Mouse (Mus musculus) thymus, adult 2 months (tissue): Measurements from ENCODE around the gene Cacna2d3. TPM values are rescaled to one million over a fixed set of nuclear protein-coding genes. Genes with fewer than 3 reads are reported as not detected.

Source experiments
- DNase-seq: peaks from one replicate; pipeline ENCODE4 v3.0.0; 2021
- H3K27ac ChIP-seq: fragments of 200-500 bp; 2 replicates; pipeline ENCODE4 v1.5.1; 2012; ENCODE audit warnings: low read length, control low read depth; ENCODE audit not compliant: control insufficient read depth, insufficient read depth
- H3K27me3 ChIP-seq: fragments of 200-500 bp; 2 replicates; pipeline ENCODE4 v1.6.1; 2012; ENCODE audit warnings: mild to moderate bottlenecking, low read length, moderate library complexity, mixed read lengths; ENCODE audit not compliant: control insufficient read depth, insufficient read depth
- H3K36me3 ChIP-seq: fragments of 200-500 bp; 2 replicates; pipeline ENCODE4 v1.6.1; 2012; ENCODE audit warnings: mild to moderate bottlenecking, low read length, moderate library complexity; ENCODE audit not compliant: control insufficient read depth, insufficient read depth
- H3K4me1 ChIP-seq: fragments of 200-500 bp; replicated peaks from 2 replicates; pipeline ENCODE4 v1.6.1; 2012; ENCODE audit warnings: low read length; ENCODE audit not compliant: control insufficient read depth, insufficient read depth
- H3K4me3 ChIP-seq: fragments of 200-500 bp; 2 replicates; pipeline ENCODE4 v1.5.1; 2012; ENCODE audit warnings: mild to moderate bottlenecking, low read length, control low read depth, moderate library complexity; ENCODE audit not compliant: control insufficient read depth, insufficient read depth
- CTCF ChIP-seq: fragments of 200-500 bp; IDR thresholded peaks from 2 replicates; pipeline ENCODE4 v1.5.1; 2012; ENCODE audit warnings: mild to moderate bottlenecking, control low read depth, low read length, moderate library complexity, borderline replicate concordance; ENCODE audit not compliant: control insufficient read depth, poor library complexity, insufficient read depth; ENCODE audit errors: extremely low read depth
- POLR2A ChIP-seq: fragments of 200-500 bp; IDR thresholded peaks from 2 replicates; pipeline ENCODE4 v1.6.1; 2012; ENCODE audit warnings: mild to moderate bottlenecking, low read length, control low read depth, moderate library complexity; ENCODE audit not compliant: control insufficient read depth, poor library complexity, insufficient read depth; ENCODE audit errors: extremely low read depth
- WGBS: fragments of 180-500 bp; shearing (Covaris S2); methylation state at CpG from one replicate; pipeline ENCODE4 v1.1.7; 2018; 5-methylcytosine and 5-hydroxymethylcytosine counted together
- polyA plus RNA-seq: library from polyadenylated mRNA; depleted of rRNA; stranded (reverse); fragments of >200 nt; gene quantifications from 2 replicates; pipeline ENCODE4 v1.2.3, GENCODE M21; 2012

Cacna2d3 gene
- polyA plus RNA-seq, 1 experiment = 0.08 TPM

DNA sequence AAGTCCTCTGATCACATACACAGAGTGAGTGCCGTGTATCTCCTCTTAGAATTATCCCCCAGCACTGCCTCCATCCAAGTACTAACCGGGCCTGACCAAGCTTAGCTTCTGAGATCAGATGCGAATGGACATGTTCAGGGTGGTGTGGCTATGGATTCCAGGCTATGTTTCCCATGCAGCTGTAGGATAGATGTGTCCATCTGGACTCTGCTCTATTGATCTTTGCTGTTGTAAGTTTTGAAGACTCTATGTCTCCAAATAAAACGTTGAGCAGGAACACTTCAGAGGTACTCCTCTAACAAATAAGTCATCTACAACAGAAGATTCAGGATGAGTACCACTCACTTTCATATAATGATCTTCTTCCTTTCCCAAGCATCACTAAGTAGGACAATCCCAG lies 712.0 kb downstream of the Cacna2d3 start:
- no peak for TF ChIP-seq POLR2A
- no peak for TF ChIP-seq CTCF
- no peak for DNase-seq
- Histone ChIP-seq H3K27ac (no peak overlapping the region), H3K4me3 (no peak overlapping the region), H3K36me3 (no peaks in the 10 kb centered on the region), H3K27me3 (no peaks in the 10 kb centered on the region), H3K4me1 (no peaks in the 10 kb centered on the region)
- 88% methylated on average over 4 of the region's 4 CpGs for WGBS

- Histone ChIP-seq H3K27me3 (no peaks in the 10 kb centered on the region), H3K36me3 (no peaks in the 10 kb centered on the region), H3K4me3 (no peak overlapping the region), H3K4me1 (no peaks in the 10 kb centered on the region), H3K27ac (no peak overlapping the region)
- WGBS = 83% methylated on average over 5 of the region's 5 CpGs
- DNase-seq = no peak
- no peak for TF ChIP-seq POLR2A
- TF ChIP-seq CTCF = no peak
Measured at GRCm38 (mm10) chr14:29005228-29005840, 716.3 kb downstream of the Cacna2d3 start.

DNA sequence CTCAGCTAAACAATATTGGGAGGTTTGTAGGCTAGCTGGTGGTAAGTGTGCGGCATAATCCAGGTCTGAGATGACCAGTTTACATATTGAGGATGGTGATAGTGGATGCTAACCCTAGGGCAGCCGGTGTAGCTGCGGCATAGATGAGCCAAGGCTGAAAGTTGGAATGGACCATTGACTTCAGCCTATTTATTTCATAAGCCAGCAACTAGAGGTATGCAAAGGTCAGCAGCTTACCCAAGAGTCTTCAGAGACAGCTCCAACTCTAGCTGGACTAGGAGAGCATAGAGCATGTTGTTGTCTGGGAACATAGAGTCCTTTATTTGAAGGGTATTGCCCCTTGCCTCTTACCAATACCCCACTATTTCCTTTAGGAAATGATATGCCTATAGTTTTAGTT lies 725.1 kb downstream of the Cacna2d3 start:
- no peaks in the 10 kb centered on the region for H3K4me1 ChIP-seq
- H3K27me3 ChIP-seq = no peaks in the 10 kb centered on the region
- TF ChIP-seq CTCF = no peak
- TF ChIP-seq POLR2A = no peak
- H3K4me3 ChIP-seq = no peak overlapping the region
- 90% methylated on average over 3 of the region's 3 CpGs for WGBS
- no peak for DNase-seq
- H3K27ac ChIP-seq = no peak overlapping the region
- no peaks in the 10 kb centered on the region for H3K36me3 ChIP-seq

DNA sequence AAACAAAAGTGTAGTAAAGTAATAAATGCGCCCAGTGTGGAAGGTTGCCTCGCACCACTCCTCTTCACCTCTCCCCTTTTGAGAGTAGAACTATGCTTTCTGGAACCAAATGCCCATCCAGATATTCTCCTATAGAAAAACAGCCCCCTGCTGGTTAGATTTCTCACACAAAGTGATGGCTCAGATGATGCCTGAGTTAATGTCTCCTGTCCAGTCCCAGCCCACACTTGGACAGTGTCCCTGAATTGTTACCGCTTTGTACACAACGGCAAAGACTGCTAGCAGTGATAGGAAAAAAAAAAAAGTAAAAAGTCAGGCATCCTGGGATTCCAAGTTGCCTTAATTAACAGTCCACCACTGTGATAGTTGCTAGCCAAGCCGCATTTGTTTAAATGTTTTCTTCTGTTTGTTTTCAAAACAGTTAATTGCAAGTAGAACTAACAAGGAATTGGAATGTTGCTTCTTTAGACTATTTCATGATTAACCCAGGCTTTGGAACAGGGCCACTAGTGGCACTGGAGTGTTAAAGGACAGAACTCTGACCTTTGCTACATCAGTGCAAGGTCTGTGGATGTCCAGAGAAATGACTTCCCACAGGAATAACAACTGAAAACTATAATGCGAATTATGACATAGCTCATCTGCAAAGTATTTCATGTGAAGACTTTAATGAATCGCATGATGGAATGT lies 733.3 kb downstream of the Cacna2d3 start:
- Histone ChIP-seq H3K27me3 (no peaks in the 10 kb centered on the region), H3K4me3 (no peak overlapping the region), H3K36me3 (no peaks in the 10 kb centered on the region), H3K4me1 (no peaks in the 10 kb centered on the region), H3K27ac (no peak overlapping the region)
- TF ChIP-seq CTCF (no peak), POLR2A (no peak)
- DNase-seq = no peak
- WGBS = 87% methylated on average over 7 of the region's 7 CpGs

- no peak for DNase-seq
- TF ChIP-seq CTCF (no peak), POLR2A (no peak)
- Histone ChIP-seq H3K27ac (no peak overlapping the region), H3K4me3 (no peak overlapping the region), H3K27me3 (no peaks in the 10 kb centered on the region), H3K4me1 (no peaks in the 10 kb centered on the region), H3K36me3 (no peaks in the 10 kb centered on the region)
- WGBS = 75% methylated on average over 2 of the region's 2 CpGs
Measured at GRCm38 (mm10) chr14:28984276-28984675, 737.4 kb downstream of the Cacna2d3 start.

DNA sequence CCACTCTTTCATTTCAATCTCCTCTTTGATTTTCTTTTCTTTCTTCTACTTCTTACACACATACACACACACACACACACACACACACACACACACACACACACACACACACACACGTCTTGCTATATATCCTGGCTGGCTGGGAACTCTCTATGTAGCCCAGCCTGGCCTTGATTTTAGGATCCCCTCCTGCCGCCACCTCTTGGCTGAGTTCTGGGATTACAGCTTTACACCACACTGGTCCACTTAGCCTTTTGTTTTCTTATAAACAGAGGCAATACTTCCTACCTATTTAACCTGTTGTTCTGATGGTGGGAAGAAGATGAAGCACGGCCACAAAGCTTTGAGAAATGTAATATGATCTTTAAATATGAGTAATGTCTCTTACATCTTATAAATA lies 741.2 kb downstream of the Cacna2d3 start:
- H3K4me3 ChIP-seq = no peak overlapping the region
- no peak overlapping the region for H3K27ac ChIP-seq
- 48% methylated on average over 3 of the region's 3 CpGs for WGBS
- no peaks in the 10 kb centered on the region for H3K36me3 ChIP-seq
- H3K27me3 ChIP-seq = no peaks in the 10 kb centered on the region
- TF ChIP-seq CTCF = no peak
- H3K4me1 ChIP-seq = no peaks in the 10 kb centered on the region
- no peak for DNase-seq

- no peak overlapping the region for H3K27ac ChIP-seq
- TF ChIP-seq POLR2A (no peak), CTCF (no peak)
- DNase-seq = no peak
- H3K27me3 ChIP-seq = no peaks in the 10 kb centered on the region
- no peaks in the 10 kb centered on the region for H3K36me3 ChIP-seq
- no peaks in the 10 kb centered on the region for H3K4me1 ChIP-seq
- no peak overlapping the region for H3K4me3 ChIP-seq
- 91% methylated on average over 2 of the region's 2 CpGs for WGBS
Measured at GRCm38 (mm10) chr14:28979230-28979629, 742.4 kb downstream of the Cacna2d3 start.
